Mouse (Mus musculus): ENCODE measurements around the gene Cdkl4. TPM values are rescaled to one million over a fixed set of nuclear protein-coding genes. Genes with fewer than 3 reads are reported as not detected.

The Cdkl4 gene
- not detected for polyA plus RNA-seq (2014; fragmentation: Illumina TruSeq; extraction: RNeasy Lipid Tissue Mini Kit (QIAGEN cat#74804); ENCODE audit: low read depth, low replicate concordance)

GRCm38 (mm10) chr17:80577639-80578038 is at the start of gene Cdkl4:
Gene Cdkl4 (minus strand): TSS chr17:80577813.

GRCm38 (mm10) chr17:80480031-80480854 is 97.4 kb downstream of the Cdkl4 start, which contains the start of gene Sos1:
Gene Sos1 (minus strand): TSS chr17:80480453.

Other genes starting within 250 kb of the Cdkl4 start
- not detected for gene Gm10190, start 204.3 kb downstream of the Cdkl4 start, polyA plus RNA-seq (2014; fragmentation: Illumina TruSeq; extraction: RNeasy Lipid Tissue Mini Kit (QIAGEN cat#74804); ENCODE audit: low read depth, low replicate concordance)
- 7.5 TPM for gene Sos1, start 97.4 kb downstream of the Cdkl4 start, polyA plus RNA-seq (2014; fragmentation: Illumina TruSeq; extraction: RNeasy Lipid Tissue Mini Kit (QIAGEN cat#74804); ENCODE audit: low read depth, low replicate concordance)
- 27.0 TPM for gene Map4k3, start 150.7 kb upstream of the Cdkl4 start, polyA plus RNA-seq (2014; fragmentation: Illumina TruSeq; extraction: RNeasy Lipid Tissue Mini Kit (QIAGEN cat#74804); ENCODE audit: low read depth, low replicate concordance)

Data from heart, adult 10 weeks (tissue).